Mouse (Mus musculus) 3T3-L1 (cell line): ENCODE measurements around the gene Taf11.
A peak's percentile ranks its signal among the peaks of the same experiment; 100 is the strongest.

ENCODE experiments used
- DNase-seq: peaks from one replicate; pipeline ENCODE4 v3.0.0-alpha.2; 2015; ENCODE audit warnings: low read depth, low spot score

Taf11 gene

DNA sequence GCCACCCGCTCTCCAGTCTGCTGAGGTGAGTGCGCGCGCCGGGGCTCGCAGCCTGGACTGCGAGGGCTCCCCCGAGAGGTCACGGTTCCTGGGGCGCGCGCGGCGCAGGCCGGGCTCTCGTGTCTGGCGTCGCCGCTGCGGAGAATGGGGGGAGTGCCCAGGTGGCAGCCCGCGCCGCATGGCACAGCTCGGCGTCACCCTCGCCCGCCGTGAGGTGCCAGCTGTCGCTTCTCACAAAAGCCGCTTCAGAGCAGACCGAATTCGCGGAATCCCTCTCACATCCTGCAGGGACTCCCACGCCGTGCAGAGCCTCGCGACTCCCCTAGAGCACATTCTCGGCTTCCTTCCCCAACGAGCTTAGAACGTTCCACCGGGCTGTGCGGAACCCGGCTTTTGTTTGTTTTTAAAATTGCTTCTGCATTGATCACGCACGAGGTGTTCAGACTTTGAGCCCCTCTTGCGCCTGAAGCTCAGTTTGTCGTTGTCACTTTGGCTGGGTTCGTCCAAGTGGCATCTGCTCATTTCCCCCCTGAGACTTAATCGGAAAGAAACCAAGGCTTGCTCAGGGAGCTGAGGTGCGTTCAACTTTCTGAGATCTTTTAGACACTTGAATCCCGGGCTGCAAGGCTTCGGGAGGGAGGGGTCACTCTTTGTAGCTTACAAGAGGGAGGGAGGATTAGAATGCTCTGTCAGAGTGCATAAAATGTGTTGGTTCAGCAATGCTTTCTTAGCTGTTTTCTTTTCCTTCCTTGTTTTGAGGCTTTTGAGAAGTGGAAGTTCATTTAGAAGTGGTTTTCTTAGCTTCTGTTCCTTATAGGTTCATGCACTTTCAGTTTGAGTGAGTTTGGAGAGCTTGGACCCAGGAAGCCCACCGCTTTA is at the start of gene Taf11:
Taf11 (minus strand) TSS at position 223 of the 879 bp plus-strand sequence.
- DNase-seq, result peak; percentile 55

DNA sequence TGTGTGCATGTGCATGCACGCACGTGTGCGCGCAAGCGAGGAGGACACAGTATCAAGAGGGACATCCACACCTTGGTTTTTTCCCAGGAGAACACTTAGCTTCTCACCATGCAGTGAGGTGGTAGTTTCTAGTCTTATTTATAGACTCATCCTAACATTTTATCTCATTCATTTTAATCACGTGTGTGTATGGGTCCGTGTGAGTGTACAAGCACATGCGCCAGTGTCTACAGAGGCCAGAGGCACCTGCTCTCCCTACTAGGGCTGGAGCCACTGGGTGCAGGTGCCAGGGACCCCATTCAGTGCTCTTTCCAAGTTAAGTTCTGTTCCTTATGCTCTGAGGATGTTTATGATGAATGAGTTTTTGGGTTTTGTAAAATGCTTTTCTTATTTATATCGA is 48.0 kb upstream of the Taf11 start:
- DNase-seq, result no peak

DNA sequence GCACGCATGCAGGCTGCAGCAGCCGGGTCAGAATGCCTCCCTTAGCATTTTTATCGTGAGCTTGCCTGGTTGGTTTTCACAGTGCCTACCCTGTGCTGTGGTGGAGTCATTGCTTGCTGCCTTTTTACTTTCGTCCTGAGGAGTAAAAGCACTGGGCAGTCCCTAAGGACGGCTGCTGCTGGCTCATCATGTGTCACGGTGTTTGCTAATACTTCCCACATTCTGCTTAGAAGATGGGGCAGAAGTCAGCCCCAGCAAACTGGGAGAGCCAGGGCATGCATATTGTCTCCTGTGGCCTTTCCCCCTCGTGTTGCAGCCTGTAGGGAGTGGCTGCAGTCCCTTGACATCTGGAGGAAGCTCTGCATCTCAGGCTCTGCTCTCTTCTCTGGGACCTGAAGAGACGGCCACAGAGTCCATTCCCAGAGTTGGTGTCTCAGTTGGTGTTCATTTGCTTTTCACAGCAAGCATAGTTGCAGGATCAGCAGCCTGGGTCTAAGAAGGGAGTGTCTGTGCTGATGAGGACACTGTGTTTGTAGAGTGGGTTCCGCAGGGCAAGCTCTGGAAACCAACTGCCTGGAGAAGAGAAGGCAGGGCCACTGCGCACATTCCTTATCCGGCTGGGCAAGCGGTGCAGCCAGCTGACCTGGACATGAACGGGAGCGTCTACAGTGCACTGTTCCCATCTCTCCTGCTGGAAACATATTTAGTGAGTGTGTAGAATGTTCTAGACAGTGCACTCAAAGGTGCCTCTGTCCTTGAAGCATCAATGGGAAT is 45.2 kb upstream of the Taf11 start:
- peak; percentile 82 for DNase-seq

DNA sequence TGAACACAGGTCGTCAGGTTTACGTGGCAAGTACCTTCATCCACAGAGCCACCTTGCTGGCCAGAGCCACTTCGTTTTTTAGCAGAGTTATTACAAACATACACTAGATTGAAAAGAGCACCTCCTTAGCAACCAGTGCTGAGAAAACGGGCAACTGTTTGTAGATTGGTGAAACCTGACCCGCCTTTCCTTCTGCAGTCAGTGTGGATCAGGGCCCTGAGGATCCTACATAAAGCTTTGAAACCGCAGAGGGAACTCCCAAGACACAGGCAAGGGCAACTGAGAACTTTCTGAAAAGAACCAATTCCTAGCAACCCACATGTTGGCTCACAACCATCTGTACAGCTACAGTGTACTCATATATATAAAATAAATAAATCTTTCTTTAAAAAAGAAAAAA is 43.5 kb upstream of the Taf11 start:
- no peak for DNase-seq

DNA sequence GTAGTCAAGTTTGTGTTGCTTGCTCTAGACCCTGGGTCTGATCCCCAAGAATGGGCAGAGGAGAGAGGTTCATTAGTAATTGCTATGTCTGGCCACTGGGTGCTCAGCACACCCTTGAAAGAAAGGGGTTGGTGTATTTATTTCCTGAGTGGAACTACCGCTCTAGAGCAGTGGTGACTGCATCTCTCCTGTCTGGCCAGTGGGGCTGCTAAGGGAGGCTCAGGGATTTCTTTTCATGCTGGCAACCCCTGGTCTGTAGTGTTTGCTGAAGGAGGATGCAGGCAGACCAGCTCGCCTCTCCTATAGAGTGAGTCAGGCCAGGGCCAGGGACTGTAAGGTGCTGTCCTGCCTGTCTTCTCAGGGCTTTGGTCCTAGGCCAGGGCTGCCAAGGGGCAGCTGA is 37.5 kb upstream of the Taf11 start:
- DNase-seq, result no peak

DNA sequence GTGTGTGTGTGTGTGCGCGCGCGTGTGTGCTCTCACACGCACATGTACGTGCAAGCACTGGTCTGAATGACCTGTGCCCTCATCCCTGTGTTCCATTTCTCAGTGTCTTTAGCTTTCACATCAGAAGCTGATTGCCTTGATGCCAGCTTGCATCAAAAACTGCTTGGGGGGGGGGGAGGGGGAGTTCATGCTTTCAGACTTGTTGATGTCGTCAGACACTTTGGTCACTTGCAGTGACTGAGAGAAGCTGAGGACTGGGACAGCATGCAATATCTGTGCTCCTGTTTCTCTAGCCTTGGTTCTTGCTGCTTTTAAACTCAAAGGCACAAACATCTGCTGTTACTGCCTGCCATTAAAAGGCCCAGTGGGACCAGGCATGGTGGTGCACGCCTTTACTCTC is 36.7 kb upstream of the Taf11 start:
- no peak for DNase-seq

DNA sequence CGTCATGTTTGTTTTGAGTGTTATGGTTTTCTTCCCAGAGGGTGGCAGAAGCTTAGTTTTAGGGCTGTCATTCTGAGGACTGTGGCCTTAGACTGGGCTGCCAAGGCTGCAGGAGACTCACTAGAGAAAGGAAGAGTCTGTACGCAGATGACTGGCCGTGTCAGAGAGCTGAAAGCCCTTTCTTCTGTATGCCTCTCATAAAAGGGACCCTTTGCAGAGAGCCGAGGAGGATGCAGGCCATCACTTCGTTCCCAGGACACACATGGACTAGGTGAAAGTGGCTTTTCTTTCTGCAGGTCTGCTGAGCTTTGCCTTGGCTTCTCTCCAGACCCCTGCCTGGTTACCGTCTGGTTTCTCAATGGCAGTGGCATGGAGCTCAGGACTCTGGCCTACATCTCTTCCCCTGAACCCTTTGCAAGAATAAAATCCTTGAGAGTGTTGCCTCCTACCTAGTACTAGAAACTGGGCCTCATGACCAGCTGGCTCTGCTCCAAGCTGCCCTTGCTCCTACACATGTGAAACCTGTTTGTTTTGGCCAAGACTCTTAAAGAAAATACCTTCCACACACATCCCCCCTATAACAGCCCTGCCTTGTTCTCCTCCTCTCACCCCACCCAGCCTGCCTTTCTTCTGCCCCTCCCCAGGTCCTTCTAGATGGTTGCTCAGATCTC is 36.0 kb upstream of the Taf11 start:
- DNase-seq, result peak; percentile 77

DNA sequence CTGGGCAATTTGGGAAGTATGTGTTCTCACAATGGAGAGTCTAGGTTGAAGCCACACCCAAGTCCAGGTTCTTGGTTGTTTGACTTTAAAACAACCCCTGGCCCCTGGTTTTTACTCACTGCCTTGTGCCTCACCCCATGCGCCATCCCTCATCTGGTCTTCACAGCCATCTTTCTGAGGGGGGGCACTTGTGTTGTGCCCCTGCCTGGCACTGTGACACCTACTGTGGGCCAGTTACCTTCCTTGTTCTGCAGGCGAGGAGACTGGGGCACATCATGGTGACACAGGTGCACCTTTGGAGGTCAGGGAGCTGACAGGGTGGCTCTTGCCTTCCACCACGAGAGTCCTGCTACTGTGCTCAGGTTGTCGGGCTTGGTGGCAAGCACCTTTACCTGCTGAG is 32.5 kb upstream of the Taf11 start:
- no peak for DNase-seq

DNA sequence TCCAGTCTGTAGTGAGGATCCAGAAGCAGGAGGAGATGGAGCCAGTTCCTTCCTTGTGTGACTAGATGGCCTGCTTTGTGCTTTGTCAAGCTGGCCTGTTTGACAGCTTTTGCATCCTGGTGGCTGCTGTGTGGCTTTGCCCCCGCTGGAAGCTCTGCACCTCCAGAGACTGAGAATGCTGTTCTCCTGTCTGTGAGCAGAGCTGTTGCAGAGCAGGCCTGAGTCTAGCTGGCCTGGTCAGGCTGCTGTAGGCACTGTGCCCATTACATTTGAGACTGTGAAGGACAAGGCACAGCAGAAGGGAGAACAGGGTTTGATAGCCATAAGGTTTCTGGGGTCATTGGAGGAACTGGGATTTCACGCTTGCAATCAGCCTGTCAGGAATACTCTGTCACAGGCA is 32.1 kb upstream of the Taf11 start:
- DNase-seq, result no peak

DNA sequence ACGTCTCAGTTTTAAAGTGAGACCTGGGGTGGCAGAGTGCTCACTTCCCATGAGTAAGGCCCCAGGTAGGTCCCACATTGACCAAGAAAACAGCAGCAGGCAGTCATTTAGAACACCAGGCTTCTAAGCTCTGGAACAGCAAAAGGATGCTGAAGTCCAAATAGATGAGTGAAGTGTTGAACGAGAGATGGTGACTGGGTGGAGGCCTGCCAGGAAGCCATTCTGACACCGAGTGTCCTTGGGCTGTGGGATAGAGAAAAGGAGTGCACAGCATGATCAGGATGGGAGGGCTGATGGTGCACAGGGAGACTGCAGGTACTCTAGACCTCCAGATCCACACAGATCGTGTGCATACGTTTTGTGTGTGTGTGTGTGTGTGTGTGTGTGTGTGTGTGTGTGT is 31.5 kb upstream of the Taf11 start:
- no peak for DNase-seq

DNA sequence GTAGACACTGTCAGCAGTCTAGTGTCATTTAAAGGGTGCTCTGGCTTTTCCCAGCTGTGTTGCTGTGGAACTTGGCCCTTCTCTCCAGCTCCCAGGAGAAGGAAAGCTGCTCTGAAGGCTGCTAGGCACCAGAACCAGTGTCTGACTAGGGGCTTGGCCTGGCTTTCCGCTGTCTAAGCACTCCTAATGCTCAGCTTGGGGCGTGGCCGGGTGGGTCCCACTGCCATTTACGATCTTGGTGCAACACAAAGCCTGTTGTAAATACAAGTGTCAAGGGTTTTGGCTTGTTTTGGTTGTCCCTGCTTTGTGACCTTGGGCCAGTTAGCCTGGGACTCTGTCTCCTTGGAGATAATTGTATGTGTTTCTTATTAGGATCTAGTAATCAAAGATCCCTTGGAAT is 30.7 kb upstream of the Taf11 start:
- DNase-seq, result no peak

DNA sequence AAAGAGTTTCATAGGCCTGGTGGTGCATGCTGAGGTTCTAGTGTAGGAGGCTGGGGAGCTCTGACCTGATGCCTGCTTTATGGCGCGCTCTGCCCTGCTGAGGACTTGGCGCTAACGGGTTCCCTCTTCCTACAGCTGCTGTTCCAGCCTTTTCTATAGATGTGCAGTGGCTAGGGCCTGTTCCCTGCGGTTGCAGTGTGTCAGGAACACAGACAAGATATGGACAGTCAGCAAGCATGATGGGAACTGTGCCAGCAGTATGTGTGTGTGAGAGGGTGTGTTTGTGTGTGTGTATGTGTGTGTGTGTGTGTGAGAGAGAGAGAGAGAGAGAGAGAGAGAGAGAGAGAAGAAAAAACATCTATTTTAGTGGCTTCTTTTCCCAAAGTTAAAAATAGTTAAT is 29.4 kb upstream of the Taf11 start:
- DNase-seq, result no peak

DNA sequence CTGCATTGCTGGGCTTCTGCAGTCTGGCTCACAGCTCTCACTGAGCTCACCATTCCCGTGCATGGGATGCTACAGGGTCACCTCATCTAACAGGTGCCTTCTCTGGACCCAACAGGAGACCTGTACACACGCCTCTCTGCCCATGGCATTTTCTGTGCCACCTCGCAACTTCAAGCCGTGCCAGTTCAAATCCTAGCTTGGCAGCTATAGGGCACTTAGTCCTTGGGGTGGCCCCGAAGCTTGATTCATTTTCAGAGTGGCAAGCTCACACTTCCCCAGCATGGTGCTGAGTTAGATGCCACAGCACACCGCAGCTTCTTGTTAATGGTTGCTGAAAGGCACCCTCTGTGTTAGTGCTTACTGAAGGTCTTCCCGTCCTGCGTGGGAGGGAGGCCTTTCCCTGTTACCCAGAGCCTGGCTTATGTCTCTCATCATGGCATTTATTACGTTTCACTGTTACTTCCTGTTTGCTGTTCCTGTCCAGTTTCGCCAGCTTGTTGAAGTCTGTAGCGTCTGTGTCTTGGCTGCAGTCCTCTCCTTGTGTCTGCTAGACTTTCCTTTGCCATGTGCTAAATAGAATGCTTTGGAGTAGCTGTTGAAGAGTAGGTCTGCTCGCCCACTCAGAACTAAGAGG is 28.6 kb upstream of the Taf11 start:
- DNase-seq, result no peak

DNA sequence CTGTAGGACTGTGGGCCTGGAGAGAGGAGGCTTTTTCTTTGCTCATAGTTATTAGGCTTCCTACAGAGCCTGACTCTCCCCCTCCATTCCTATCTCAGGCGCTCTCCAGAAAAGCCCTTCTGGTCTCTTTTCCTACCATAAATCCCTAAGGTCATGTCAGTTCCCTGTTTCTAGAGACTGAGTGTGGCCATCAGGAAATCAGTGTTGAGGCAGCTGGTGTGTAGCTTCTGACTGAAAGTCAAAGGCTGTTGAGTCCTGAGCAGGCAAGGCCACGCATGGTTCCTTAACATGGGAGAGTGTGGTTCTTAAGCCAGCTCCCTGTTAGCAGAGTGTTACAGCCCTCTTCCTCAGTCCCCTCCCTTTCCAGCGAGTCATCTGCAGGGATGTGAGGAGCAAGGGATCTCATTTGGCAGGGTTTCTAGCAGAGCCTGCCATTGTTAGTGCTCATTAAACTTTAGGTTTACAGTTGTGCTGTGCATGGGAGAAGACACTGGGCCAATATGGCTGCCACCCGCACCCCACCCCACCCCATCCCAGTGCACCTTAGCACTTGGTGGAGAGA is 27.5 kb upstream of the Taf11 start:
- DNase-seq, result peak; percentile 72

DNA sequence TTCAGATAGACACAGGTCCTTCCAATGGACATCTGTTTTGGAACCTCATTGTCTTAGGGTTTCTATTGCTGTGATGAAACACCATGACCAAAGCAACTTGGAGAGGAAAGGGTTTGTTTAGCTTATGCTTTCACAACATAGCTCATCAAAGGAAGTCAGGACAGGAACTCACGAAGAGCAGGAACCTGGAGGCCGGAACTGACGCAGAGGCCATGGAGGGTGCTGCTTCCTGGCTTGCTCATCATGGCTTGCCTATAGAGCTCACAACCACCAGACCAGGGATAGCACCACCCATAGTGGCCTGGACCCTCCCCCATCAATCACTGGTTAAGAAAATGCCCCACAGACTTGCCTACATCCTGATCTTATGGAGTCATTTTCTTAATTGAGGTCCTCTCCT is 25.4 kb upstream of the Taf11 start:
- DNase-seq, result no peak

DNA sequence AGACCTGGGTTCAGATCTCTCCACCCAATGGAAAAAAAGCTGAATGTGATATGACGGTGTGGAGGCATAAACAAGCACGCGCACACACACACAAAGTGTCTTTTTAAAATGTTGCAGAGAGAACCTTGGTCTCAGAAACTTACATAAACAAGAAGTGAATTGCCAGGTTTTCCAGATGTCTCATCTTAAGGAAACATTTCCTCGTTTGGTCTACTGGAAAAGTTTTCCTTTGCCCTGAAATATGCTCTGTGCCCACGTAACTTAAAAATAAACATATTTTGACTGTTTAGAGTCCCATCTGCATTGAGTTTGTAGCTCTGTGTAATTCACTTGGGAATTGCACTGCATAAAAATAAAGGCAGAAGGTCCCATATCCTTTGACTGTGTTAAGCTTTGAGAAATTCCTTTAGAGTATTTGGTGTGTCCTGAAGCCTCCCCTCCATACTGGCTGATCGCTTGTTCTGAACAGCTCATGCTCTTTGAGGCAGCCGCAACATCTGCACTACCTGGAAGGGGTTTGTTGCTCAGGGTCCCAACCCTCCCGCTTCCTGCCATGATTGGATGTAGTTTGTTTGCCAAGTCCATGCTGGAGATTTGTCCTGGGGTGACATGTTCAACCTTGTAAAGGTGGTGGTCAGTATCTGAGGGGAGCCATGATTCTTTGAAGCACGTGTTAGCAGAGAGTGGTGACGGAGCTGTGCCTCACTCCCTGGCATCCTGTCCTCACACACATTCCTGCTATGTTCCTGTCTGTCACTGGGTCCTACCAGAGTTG is 24.7 kb upstream of the Taf11 start:
- peak; percentile 25 for DNase-seq

DNA sequence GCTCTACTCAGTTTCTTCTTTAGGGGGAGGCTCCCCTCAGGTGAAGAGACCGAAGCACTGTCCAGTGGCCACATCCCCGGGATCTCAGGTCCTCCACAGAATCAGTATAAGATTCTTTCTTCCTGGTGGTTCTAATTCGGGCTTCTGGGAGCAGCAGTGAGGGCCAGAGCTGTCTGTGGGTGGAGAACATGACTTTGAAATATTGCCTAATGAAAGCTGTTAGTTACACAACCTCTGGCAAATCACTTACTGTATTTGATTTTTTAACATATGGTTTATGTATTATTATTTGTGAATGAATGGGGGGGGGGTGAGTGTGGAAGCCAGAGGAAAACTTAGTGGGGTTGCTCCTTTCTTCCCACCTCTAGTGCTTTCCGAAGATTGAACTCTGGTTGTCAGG is 22.2 kb upstream of the Taf11 start:
- DNase-seq, result no peak

DNA sequence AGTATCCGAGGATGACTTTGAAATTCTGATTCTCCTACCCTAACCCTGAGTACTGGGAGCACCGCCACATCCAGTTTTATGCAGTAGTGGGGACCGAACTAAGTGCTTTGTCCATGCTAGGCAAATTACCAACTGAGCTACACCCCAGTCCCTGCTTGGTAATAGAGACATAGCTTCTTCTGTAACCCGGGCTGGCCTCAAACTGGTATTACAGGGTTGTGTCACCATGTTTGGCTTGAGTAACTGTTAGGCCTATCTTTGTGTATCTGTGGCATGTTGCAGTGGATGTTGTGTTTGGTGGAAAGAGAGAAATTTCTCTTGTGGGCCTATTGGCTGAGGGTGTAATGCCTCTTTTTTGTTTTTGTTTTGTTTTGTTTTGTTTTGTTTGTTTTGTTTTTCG is 20.6 kb upstream of the Taf11 start:
- no peak for DNase-seq

DNA sequence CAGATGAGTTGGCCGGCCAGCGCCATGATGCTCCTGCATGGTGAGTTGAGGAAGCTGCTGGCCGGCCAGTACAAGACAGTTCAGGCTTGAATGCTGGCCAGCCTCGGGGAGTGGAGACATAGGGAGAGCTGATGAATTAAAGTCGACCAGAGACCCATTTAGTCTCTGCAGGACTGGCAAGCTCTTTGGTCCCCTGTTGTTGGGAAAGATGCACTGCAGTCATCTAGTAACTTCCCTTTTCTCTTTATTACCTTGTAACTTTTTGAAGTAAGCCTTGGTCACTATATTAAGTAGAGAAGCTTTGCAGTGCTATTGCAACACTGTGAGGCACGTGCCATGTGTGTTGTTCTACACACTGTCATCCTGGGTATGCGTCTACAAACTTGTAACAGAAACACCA is 15.9 kb upstream of the Taf11 start:
- no peak for DNase-seq

DNA sequence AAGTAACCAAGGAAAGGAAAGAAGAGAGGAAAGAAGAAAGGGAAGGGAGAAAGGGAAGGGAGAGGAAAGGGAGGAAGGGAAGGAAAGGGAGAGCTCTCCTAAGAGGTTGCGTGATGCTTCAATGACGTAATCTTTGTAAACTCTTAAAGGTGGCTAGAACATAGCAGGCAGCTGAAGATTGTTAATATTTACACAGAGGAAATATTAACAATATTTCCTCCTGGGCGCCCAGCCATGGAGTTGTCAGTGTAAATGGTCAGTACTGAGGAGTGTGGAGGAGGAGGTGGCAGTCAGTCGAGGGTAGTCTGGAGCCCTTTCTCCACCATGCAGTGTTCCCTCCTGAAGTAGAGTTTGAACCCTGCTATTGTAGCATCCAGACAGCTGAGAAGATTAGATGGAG is 15.4 kb upstream of the Taf11 start:
- DNase-seq, result no peak

DNA sequence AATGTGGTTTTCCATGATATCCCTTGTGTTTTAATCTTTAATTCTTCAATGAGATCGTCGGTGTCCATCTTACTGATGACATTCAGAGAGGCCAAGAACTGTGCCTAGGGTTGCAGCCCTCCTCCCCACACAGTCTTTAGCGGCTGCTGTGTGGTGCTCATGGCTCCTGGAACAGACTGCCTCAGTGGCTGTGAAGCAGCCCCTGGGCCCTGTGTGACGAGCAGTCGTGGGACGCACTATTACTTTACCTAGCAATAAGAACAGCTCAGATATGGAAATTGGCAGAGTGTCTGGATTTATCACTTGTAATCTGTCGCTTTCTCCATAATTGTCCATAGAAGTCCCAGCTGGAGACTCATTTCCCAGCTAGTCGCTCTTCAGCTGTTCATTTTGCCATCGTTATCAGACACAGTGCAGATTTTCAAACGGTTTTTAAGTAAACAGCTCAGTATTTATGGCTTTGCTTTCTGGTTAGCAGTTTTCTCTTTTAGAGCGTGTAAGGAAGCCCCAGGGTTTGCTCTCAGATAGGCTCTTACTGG is 12.6 kb upstream of the Taf11 start:
- no peak for DNase-seq
